Mouse (Mus musculus): ENCODE measurements around the gene Thoc6. TPM values are rescaled to one million over a fixed set of nuclear protein-coding genes. Genes with fewer than 3 reads are reported as not detected.

The Thoc6 gene
- total RNA-seq (2022), result 10 to 100 TPM; 24.7 to 28.3 (median 26.7) TPM

- peak; percentile 93 for DNase-seq
Measured at GRCm38 (mm10) chr17:23673424-23674073, at the start of gene Thoc6, which contains the start of gene Hcfc1r1. Gene Thoc6, minus strand, starts transcription at chr17:23673882. Gene Hcfc1r1, plus strand, starts transcription at chr17:23673596.

GRCm38 (mm10) chr17:23722376-23723125 is 48.9 kb upstream of the Thoc6 start, which contains the start of gene 1520401A03Rik:
Gene 1520401A03Rik, minus strand, starts transcription at chr17:23722783.
- DNase-seq, result no peak

- DNase-seq, result peak; percentile 55
Measured at GRCm38 (mm10) chr17:23721886-23722285, 48.2 kb upstream of the Thoc6 start.

GRCm38 (mm10) chr17:23719455-23719854 is 45.8 kb upstream of the Thoc6 start:
- DNase-seq, result no peak

- no peak for DNase-seq
Measured at GRCm38 (mm10) chr17:23717003-23717402, 43.3 kb upstream of the Thoc6 start.

- peak; percentile 40 for DNase-seq
Measured at GRCm38 (mm10) chr17:23706212-23706611, 32.5 kb upstream of the Thoc6 start.

GRCm38 (mm10) chr17:23705525-23706104 is 31.9 kb upstream of the Thoc6 start:
- no peak for DNase-seq

GRCm38 (mm10) chr17:23704741-23705140 is 31.1 kb upstream of the Thoc6 start:
- no peak for DNase-seq

GRCm38 (mm10) chr17:23703301-23703700 is 29.6 kb upstream of the Thoc6 start:
- DNase-seq, result no peak

- DNase-seq, result peak; percentile 92
Measured at GRCm38 (mm10) chr17:23700079-23700478, 26.4 kb upstream of the Thoc6 start.

GRCm38 (mm10) chr17:23699131-23700077 is 25.7 kb upstream of the Thoc6 start:
- DNase-seq, result no peak

GRCm38 (mm10) chr17:23695801-23696200 is 22.1 kb upstream of the Thoc6 start:
- no peak for DNase-seq

- no peak for DNase-seq
Measured at GRCm38 (mm10) chr17:23694491-23694890, 20.8 kb upstream of the Thoc6 start.

GRCm38 (mm10) chr17:23683856-23684672 is 10.4 kb upstream of the Thoc6 start, which contains the start of gene Cldn9:
Gene Cldn9, minus strand, starts transcription at chr17:23684026.
- DNase-seq, result no peak

- no peak for DNase-seq
Measured at GRCm38 (mm10) chr17:23683226-23683625, 9.5 kb upstream of the Thoc6 start.

GRCm38 (mm10) chr17:23682530-23682929 is 8.8 kb upstream of the Thoc6 start:
- DNase-seq, result no peak

- no peak for DNase-seq
Measured at GRCm38 (mm10) chr17:23682092-23682491, 8.4 kb upstream of the Thoc6 start.

GRCm38 (mm10) chr17:23681086-23681485 is 7.4 kb upstream of the Thoc6 start:
- DNase-seq, result no peak

- DNase-seq, result no peak
Measured at GRCm38 (mm10) chr17:23680336-23680735, 6.7 kb upstream of the Thoc6 start.

GRCm38 (mm10) chr17:23679127-23679835 is 5.6 kb upstream of the Thoc6 start, which contains the start of gene Cldn6:
Gene Cldn6, plus strand, starts transcription at chr17:23679249.
- DNase-seq, result no peak

Measured in adrenal gland, adult 8-10 months (tissue).